ENCODE assay signal across 16 mouse cellular contexts in the genomic region with DNA sequence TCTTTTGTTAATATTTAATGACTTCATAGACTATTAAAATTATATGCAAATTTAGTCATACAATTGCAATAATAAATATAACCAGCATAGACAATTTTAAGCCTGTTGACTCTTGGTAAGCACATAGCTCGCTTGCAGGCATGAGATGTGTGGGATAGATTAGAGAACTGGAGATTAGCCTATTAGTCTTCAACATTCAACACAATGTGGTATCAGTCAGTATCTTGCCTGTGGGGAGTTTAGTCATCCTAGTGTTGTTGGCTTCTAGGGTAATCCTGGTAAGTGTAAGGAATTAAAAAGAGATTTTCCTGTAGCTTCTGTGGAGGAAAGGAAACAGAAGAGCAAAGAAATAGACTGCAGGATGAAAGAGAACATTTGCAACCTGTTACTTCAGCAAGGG.
"Had no signal": no experiment of that assay in that cellular context is flagged by ENCODE, and none has a peak within 500 bp of the region (broad histone marks: within the 10 kb centered on the region; RNA-seq: fewer than 3 reads in every experiment).

No protein-coding gene starts in this region.

- H3K27ac ChIP-seq: neural tube, embryonic 13.5 days; neural tube, embryonic 15.5 days; stomach, embryonic 15.5 days; stomach, postnatal 0 days had no signal

- H3K9me3 ChIP-seq: neural tube, embryonic 13.5 days; neural tube, embryonic 15.5 days; stomach, embryonic 15.5 days had no signal

- H3K9ac ChIP-seq: neural tube, embryonic 13.5 days; neural tube, embryonic 15.5 days; stomach, embryonic 15.5 days had no signal

- DNase-seq: retina, postnatal 1 day; right cerebral cortex, adult 18-20 months; right cerebral cortex, postnatal 14 days; right cerebral cortex, postnatal 25 days; right cerebral cortex, postnatal 4 days; spleen, adult 18-20 months; thymus, adult 18-20 months; thymus, adult 2 months; thymus, postnatal 14 days; thymus, postnatal 25 days; thymus, postnatal 36 days; thymus, postnatal 4 days had no signal

- H3K4me1 ChIP-seq: neural tube, embryonic 13.5 days; neural tube, embryonic 15.5 days; stomach, embryonic 15.5 days had no signal

- H3K4me3 ChIP-seq: neural tube, embryonic 13.5 days; neural tube, embryonic 15.5 days; stomach, embryonic 15.5 days had no signal

- H3K27me3 ChIP-seq: neural tube, embryonic 13.5 days; neural tube, embryonic 15.5 days; stomach, embryonic 15.5 days had no signal

- H3K4me2 ChIP-seq: neural tube, embryonic 13.5 days; neural tube, embryonic 15.5 days; stomach, embryonic 15.5 days had no signal

- H3K36me3 ChIP-seq: neural tube, embryonic 13.5 days; neural tube, embryonic 15.5 days; stomach, embryonic 15.5 days had no signal
